Mouse (Mus musculus) neural tube, embryonic 14.5 days (tissue): ENCODE data around the gene Ugt1a2. TPM values are rescaled to one million over a fixed set of nuclear protein-coding genes. Genes with fewer than 3 reads are reported as not detected.

Experiments
- ATAC-seq: fragments of 200-750 bp; cut with Nextera tagmentation; 2 replicates; pipeline ENCODE4 v1.8.0; 2017; ENCODE audit warnings: low read depth, mild to moderate bottlenecking, moderate TSS enrichment, moderate library complexity
- H3K27ac ChIP-seq: fragments of 300-500 bp; sonication (generic); 2 replicates; pipeline ENCODE4 v1.5.1; 2014; ENCODE audit warnings: low read depth, mild to moderate bottlenecking, control low read depth, low read length, moderate library complexity, mixed read lengths
- H3K27me3 ChIP-seq: fragments of 300-500 bp; sonication (generic); 2 replicates; pipeline ENCODE4 v1.6.1; 2014; ENCODE audit warnings: low read length; ENCODE audit not compliant: control insufficient read depth, insufficient read depth
- H3K36me3 ChIP-seq: fragments of 300-500 bp; sonication (generic); 2 replicates; pipeline ENCODE4 v1.6.1; 2014; ENCODE audit warnings: low read length, mixed read lengths; ENCODE audit not compliant: control insufficient read depth, insufficient read depth
- H3K4me1 ChIP-seq: fragments of 300-500 bp; sonication (generic); 2 replicates; pipeline ENCODE4 v1.6.1; 2014; ENCODE audit warnings: low read length; ENCODE audit not compliant: control insufficient read depth, insufficient read depth
- H3K4me2 ChIP-seq: fragments of 300-500 bp; sonication (generic); 2 replicates; pipeline ENCODE4 v1.6.1; 2014; ENCODE audit warnings: mild to moderate bottlenecking, low read depth, low read length, control low read depth
- H3K4me3 ChIP-seq: fragments of 300-500 bp; sonication (generic); 2 replicates; pipeline ENCODE4 v1.5.1; 2014; ENCODE audit warnings: low read depth, low read length, control low read depth, mixed read lengths
- H3K9ac ChIP-seq: fragments of 300-500 bp; sonication (generic); replicated peaks from 2 replicates; pipeline ENCODE4 v1.6.1; 2014; ENCODE audit warnings: low read depth, mild to moderate bottlenecking, control low read depth, low read length, mixed read lengths
- H3K9me3 ChIP-seq: fragments of 300-500 bp; sonication (generic); 2 replicates; pipeline ENCODE4 v1.6.1; 2016; ENCODE audit warnings: low read length; ENCODE audit not compliant: control insufficient read depth
- WGBS: fragments of 180-500 bp; shearing (Covaris S2); extraction: QIAGEN DNeasy Blood & Tissue Kit; methylation state at CpG from one replicate; pipeline ENCODE4 v1.1.7; 2014; 5-methylcytosine and 5-hydroxymethylcytosine counted together
- polyA plus RNA-seq: library from polyadenylated mRNA; unstranded; fragments of >200 nt; fragmentation: Nextera tagmentation; extraction: Ambion mirVana; gene quantifications from 2 replicates; pipeline ENCODE4 v1.2.1, GENCODE M21; 2014

The Ugt1a2 gene
- polyA plus RNA-seq, 1 experiment from 2014 or later, result 0.15 TPM

- 0 out of 2 replicates have a peak, but pooled peaks cover 5% of the 10 kb centered on the region for H3K9me3 ChIP-seq
- 80% methylated on average over 2 of the region's 2 CpGs for WGBS
- no peak overlapping the region for H3K4me3 ChIP-seq
- ATAC-seq, result no peak
- no peak overlapping the region for H3K4me2 ChIP-seq
- no peak overlapping the region for H3K9ac ChIP-seq
- H3K4me1 ChIP-seq, result no peaks in the 10 kb centered on the region
- H3K27me3 ChIP-seq, result no peaks in the 10 kb centered on the region
- no peak overlapping the region for H3K27ac ChIP-seq
- no peaks in the 10 kb centered on the region for H3K36me3 ChIP-seq
Measured at GRCm38 (mm10) chr1:88199996-88200395, 405 bp upstream of the Ugt1a2 start.

DNA sequence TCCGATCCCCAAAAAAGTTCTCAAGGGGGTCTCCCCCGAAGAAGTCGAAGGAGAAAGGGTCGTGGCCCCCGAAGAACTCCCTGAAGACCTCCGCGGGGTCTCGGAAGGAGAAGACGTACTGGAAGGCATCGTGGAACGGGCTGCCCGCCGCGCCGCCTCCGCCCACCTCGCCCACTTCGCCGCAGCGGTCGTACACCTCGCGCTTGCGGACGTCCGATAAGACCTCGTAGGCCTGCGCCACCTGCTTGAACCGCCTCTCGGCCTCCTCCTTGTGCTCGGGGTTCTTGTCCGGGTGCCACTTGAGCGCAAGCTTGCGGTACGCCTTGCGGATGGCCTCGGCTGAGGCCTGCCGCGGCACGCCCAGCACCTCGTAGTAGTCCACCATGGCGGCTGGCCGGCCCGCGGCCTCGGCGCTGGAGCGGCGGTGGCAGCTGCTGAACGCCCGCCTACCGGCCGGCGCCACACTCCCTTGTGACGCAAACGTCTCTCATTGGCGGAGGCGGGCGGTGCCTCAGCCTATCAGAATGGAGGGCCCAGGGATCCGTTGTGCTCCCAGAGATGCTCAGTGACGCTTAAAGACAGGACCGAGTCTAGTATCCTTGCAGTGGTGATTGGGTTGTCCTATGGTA lies 5.0 kb downstream of the Ugt1a2 start, which contains the start of gene Dnajb3:
Dnajb3 (minus strand) TSS at position 489 of the 629 bp plus-strand sequence.
- 7% methylated on average over 59 of the region's 62 CpGs for WGBS
- ATAC-seq, result peak; percentile 100

DNA sequence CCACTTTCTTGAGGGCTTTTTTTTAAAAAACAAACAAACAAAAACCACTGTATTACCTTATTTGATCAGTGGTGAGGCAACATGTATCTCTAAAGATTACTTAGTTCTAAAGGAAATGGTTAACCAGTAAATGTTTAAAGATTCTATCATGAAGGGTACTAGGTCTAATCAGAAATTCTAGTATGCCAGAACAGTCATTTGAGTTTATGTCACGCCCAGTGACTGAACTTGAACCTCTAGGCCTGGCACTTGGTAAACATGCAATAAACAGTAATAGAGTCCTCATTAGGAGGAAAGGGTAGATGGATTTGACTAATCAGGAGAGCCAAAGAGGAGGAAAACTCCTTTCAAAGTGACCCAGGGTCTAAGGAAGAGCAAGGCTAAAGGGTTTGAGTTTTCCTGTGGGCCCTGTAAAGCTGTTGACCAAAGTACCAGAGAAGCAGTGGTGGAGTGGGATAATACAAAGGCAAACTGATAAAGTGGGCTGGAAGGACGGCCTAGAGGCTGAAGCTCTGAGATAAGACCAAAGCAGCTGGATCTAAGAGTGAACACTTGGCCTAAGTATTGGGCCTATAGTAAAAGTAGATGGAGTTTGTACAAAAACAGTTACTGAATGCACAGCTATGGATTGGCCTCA lies 6.6 kb downstream of the Ugt1a2 start:
- WGBS, result 86% methylated on average over 2 of the region's 2 CpGs
- ATAC-seq, result no peak
- no peak overlapping the region for H3K27ac ChIP-seq
- no peaks in the 10 kb centered on the region for H3K36me3 ChIP-seq
- no peaks in the 10 kb centered on the region for H3K27me3 ChIP-seq
- no peak overlapping the region for H3K9ac ChIP-seq
- H3K4me2 ChIP-seq, result no peak overlapping the region
- H3K9me3 ChIP-seq, result peaks cover 13% of the 10 kb centered on the region
- no peaks in the 10 kb centered on the region for H3K4me1 ChIP-seq
- H3K4me3 ChIP-seq, result no peak overlapping the region

More for the DNA sequence above, 5.0 kb downstream of the Ugt1a2 start, which contains the start of gene Dnajb3:
- Histone ChIP-seq H3K9ac (peak within 1 kb of the TSS; percentile 74), H3K4me2 (peak within 1 kb of the TSS; percentile 79), H3K36me3 (no peaks in the 10 kb centered on the region), H3K27ac (peak within 1 kb of the TSS; percentile 52; the same call in 1 of the 2 replicates), H3K4me3 (peak within 1 kb of the TSS; percentile 39), H3K4me1 (no peaks in the 10 kb centered on the region), H3K9me3 (0 out of 2 replicates have a peak, but pooled peaks cover 5% of the 10 kb centered on the region), H3K27me3 (no peaks in the 10 kb centered on the region)

DNA sequence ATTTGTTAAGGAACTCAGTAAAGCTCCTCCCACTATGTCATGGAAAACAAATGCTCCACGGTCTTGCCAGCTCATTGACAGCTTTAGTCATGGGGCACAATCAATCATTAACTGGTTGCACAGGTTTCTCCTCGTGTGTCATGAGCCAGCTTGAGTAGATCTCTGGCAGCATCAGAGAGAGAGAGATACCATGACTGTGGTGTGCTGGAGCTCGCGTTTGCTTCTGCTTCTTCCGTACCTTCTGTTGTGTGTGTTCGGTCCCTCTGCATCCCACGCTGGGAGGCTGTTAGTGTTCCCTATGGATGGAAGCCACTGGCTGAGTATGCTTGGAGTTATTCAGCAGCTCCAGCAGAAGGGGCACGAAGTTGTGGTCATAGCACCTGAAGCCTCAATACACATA lies 11.4 kb downstream of the Ugt1a2 start, which contains the start of gene Ugt1a1:
Ugt1a1 (plus strand) TSS at position 148 of the 400 bp plus-strand sequence.
- no peak within 1 kb of the TSS for H3K27ac ChIP-seq
- ATAC-seq, result no peak
- H3K4me2 ChIP-seq, result no peak within 1 kb of the TSS

DNA sequence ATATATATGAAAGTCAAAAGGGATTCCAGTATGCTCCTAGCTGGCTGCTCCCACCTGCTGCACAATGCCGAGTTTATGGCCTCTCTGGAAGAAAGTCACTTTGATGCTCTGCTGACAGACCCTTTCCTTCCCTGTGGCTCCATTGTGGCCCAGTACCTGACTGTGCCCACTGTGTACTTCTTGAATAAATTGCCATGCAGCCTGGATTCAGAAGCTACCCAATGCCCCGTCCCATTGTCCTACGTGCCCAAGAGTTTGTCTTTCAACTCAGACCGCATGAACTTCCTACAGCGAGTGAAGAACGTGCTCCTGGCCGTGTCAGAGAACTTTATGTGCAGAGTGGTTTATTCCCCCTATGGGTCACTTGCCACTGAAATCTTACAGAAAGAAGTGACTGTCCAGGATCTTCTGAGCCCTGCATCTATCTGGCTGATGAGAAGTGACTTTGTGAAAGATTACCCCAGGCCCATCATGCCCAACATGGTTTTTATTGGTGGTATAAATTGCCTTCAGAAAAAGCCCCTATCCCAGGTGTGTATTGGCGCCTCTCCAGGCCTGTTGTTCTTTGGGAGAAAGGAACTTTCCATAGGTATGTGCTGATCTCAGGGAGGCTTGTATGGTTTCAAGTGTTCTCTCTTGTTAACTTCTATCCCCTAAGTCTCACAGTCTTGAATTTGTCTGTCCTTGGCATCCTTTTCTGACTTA lies 12.1 kb downstream of the Ugt1a2 start:
- no peak overlapping the region for H3K4me2 ChIP-seq

More for the DNA sequence above, 11.4 kb downstream of the Ugt1a2 start, which contains the start of gene Ugt1a1:
- H3K9ac ChIP-seq, result no peak within 1 kb of the TSS
- no peaks in the 10 kb centered on the region for H3K36me3 ChIP-seq
- H3K4me1 ChIP-seq, result no peaks in the 10 kb centered on the region
- peaks cover 52% of the 10 kb centered on the region for H3K9me3 ChIP-seq
- H3K27me3 ChIP-seq, result no peaks in the 10 kb centered on the region
- WGBS, result 69% methylated on average over 8 of the region's 8 CpGs
- H3K4me3 ChIP-seq, result no peak within 1 kb of the TSS

DNA sequence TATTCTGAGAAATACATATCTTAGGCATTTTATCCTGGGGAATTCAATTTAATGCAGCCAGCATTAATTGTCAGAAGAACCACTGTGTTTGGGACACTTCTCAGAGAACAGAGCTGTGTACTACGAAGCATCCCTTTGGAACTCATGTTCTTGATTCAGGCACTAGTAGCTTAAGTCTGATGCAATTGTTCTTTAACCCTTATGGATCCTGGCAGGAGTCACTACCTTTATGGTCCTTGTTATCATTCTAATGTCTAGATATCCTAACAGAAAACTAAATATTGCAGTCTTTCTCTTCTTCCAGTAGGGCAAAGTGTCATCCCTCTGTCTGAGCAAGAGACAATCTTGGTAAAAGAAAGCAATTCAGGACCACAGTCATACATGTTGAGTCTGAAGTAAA lies 12.7 kb downstream of the Ugt1a2 start:
- Histone ChIP-seq H3K9me3 (peaks cover 61% of the 10 kb centered on the region), H3K4me2 (no peak overlapping the region), H3K27ac (no peak overlapping the region), H3K4me1 (no peaks in the 10 kb centered on the region), H3K9ac (no peak overlapping the region), H3K27me3 (no peaks in the 10 kb centered on the region), H3K36me3 (no peaks in the 10 kb centered on the region), H3K4me3 (no peak overlapping the region)
- 85% methylated on average over 1 of the region's 1 CpGs for WGBS
- ATAC-seq, result no peak

More for the DNA sequence above, 12.1 kb downstream of the Ugt1a2 start:
- no peak overlapping the region for H3K4me3 ChIP-seq
- no peaks in the 10 kb centered on the region for H3K4me1 ChIP-seq
- H3K9me3 ChIP-seq, result peaks cover 59% of the 10 kb centered on the region
- 62% methylated on average over 8 of the region's 8 CpGs for WGBS
- no peaks in the 10 kb centered on the region for H3K36me3 ChIP-seq
- H3K27ac ChIP-seq, result no peak overlapping the region
- no peak for ATAC-seq
- no peak overlapping the region for H3K9ac ChIP-seq
- H3K27me3 ChIP-seq, result no peaks in the 10 kb centered on the region

GRCm38 (mm10) chr1:88213766-88214461 lies 13.5 kb downstream of the Ugt1a2 start:
- Histone ChIP-seq H3K4me1 (no peaks in the 10 kb centered on the region), H3K9ac (no peak overlapping the region), H3K9me3 (peaks cover 61% of the 10 kb centered on the region), H3K4me3 (no peak overlapping the region), H3K4me2 (no peak overlapping the region), H3K36me3 (no peaks in the 10 kb centered on the region), H3K27me3 (no peaks in the 10 kb centered on the region), H3K27ac (no peak overlapping the region)
- ATAC-seq, result no peak
- WGBS, result 84% methylated on average over 2 of the region's 2 CpGs

DNA sequence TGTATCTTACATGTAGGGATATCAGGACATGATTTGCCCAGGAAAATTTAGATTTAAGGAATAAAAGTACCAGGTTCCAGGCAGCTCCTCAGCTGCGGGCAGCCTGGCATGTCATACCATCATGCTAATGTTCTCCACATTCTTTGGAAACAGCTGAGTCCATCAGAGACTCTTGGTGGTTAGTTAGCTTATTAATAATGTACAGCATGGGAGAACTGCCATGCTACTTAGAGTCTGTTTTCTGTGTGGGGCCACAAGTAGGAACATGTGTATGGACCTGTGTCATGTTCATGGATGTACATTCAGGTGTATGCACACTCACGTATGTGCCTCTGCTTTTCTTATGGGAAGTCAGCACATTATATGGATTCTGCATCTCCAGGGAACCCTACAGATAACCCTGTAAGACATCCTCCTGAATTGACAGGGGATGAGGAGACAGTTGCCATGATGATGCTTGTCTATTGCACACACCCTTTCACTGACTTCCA lies 14.1 kb downstream of the Ugt1a2 start:
- H3K9me3 ChIP-seq, result peaks cover 61% of the 10 kb centered on the region
- H3K4me1 ChIP-seq, result no peaks in the 10 kb centered on the region
- no peak overlapping the region for H3K4me3 ChIP-seq
- ATAC-seq, result no peak
- no peak overlapping the region for H3K9ac ChIP-seq
- H3K27ac ChIP-seq, result no peak overlapping the region
- H3K27me3 ChIP-seq, result no peaks in the 10 kb centered on the region
- no peak overlapping the region for H3K4me2 ChIP-seq
- 78% methylated on average over 2 of the region's 2 CpGs for WGBS
- no peaks in the 10 kb centered on the region for H3K36me3 ChIP-seq
